Mouse (Mus musculus) adrenal gland, postnatal 14 days (tissue): Measurements from ENCODE around the gene Tenm3. TPM values are rescaled to one million over a fixed set of nuclear protein-coding genes. Genes with fewer than 3 reads are reported as not detected.

Source experiments
- DNase-seq: peaks from one replicate; pipeline ENCODE4 v3.0.0; 2021; ENCODE audit warnings: mixed read lengths
- long read RNA-seq, 2 experiments: library from polyadenylated mRNA; stranded (forward); transcript quantifications; one replicate each; pipeline ENCODE4 v2.0.0; 2021
- total RNA-seq: library from RNA; stranded (reverse); gene quantifications from 2 replicates; pipeline ENCODE4 v1.2.3, GENCODE M21; 2021

Tenm3 gene
- total RNA-seq, result 19.7 and 20.2 TPM in 2 replicates
- long read RNA-seq, experiment 1, partial matches to known transcripts, result 1 of 6 reads
- long read RNA-seq, experiment 1, other reads (novel, unspliced or antisense), result 5 of 6 reads
- long read RNA-seq, experiment 2, partial matches to known transcripts, result 2 of 7 reads
- long read RNA-seq, experiment 2, other reads (novel, unspliced or antisense), result 5 of 7 reads

DNA sequence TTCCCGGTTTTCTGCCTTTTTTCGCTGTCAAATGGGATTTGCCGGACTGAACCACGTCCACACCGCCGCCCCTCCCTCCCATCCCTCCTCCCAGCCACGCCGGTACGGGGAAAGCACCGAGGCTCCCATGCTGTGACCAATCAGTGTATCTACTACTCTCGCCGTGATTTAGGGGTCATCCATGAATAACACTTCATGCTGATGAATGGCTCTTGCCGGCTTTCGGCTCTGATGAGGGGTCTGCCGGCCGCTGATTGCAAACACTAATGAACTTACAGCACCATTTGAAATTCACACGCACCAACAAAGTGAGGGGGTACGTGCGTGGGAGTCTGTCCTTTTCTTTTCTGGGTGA is at the start of gene Tenm3:
Gene Tenm3, minus strand, starts transcription at position 21 of the 355 bp plus-strand sequence.
- peak; percentile 22 for DNase-seq

DNA sequence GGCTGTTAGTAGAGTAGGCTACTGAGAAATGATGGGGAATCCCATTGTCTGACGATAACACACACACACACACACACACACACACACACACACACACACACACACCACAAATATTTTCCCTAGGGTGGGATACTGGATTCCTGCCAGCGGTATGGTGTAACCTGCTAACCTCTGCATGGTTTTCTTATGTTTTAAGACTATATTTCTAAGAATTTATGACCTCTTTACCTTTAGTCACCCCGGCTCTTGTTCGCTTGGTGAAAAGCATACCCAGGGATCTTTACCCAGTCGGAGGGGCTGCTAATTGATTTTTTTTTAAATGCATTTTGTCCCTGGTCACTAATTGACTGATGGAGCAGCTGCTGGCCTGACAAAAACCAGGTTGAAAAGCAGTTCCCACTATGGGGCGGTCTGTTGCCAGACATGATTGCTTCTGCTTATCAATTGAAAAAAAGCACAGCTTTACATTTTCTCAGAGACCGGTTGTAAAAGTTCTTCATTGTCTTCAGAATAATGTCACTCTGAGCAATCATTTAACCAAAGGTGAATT is 46.5 kb upstream of the Tenm3 start:
- no peak for DNase-seq

DNA sequence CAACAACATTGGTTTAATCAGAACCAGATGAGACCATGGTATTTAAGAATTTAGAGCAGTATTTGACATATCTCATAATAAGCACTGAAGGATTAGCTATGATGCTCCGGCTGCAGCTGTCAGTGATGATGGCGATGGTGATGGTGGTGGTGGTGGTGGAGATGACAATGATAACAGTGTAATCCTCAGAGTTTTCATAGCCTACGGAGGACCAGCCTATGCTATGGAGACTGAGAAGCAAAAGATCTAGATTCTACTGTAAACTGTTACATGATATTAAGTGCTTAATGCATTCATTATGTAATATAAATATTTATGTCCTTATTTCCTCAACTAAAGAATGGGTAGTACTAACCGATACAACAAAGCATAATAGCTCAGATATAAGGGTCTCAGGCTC is 40.5 kb upstream of the Tenm3 start:
- no peak for DNase-seq

- DNase-seq, result no peak
These were observed 36.8 kb upstream of the Tenm3 start for GRCm38 (mm10) chr8:48880585-48880984.

DNA sequence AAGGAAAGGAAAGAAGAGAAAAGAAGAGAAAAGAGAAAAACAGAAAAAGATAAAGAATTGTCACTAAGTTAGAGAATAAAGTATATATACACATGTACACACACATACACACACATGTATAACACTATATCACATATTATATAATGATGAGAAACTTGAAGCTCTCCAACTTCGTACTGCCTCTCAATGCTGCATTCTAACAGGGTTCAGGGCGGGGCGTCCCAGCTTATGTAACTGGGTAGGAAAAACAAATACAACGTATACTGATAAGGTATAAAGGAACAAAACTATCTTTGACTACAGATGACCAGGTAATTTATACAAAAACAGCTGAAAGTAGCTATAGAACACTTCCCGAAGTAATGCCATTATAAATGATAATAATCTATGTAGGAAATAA is 22.2 kb upstream of the Tenm3 start:
- no peak for DNase-seq

DNA sequence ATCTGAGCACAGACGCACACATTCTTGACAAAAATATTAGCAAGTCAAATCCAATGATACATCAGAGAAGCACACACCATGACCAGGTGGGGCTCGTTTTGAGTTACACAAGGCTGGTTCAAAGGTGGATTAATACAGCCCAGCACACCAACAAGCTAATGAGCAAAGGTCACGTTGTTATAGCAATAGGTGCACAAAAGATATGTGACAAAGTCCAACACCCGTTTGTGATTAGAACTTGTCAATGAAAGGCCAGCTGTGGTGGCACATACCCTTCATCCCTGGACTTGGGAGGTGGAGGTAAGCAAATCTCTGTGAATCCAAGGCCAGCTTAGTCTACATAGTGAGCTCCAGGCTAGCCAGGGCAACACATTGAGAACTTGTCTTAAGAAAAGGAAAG is 21.7 kb upstream of the Tenm3 start:
- DNase-seq, result no peak

DNA sequence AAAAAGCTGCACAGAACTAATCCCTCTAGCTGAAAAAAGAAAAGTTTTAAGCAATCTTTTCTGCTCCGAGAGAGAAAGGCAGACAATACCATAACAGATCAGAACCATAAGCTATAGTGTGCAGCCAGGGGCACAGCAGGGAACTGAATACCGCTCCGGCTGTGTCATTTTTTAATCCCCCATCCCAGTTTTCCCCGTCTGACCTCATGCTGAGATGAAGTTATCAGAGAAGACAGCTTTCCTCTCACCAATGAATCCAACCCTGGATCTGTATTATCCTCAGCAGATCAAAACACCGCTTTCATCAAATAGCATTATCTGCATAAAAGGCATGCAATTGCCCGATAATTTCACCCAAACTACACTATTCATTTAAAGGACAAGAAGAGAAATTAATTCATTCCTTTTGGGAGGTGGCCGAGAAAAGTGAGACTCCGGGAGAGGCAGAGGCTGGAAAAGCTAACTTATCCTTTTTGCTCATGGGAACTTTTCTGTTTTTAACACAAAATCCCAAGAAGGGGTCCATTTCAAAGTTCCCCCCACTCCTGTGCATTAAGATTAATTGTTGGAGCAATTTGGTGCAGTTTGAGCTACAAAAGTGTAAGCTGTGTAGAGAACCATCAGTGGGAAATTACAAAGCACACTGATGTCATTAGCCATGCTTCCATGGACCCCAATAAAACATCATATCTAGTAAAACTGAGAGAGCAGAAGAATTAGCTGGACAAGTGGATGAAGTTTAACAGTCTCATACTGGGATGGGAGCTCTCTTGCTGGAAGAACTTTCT is 6.7 kb upstream of the Tenm3 start:
- DNase-seq, result no peak

DNA sequence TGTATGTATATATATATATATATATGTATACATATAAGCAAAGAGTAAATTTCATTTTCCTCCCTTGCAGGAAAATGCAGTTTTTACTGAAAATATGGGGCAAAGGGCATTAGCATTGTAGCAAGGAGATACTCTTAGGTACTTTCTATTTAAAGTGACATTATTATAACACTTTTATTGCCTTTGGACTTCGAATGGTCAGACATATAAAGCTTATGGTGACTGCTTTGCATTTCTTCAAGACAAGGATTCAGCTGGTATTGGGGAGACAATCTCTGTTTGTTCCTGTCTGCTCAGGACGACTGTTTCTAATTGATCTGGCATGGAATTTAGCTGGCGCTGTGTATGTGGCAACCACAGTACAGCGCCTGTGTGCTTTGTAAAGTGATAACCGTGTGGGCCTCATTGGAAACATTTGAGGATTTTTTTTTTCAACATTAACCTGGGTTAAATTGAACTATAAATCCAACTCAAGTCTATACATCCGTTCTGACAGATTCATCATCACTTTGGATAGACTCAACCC is 5.4 kb upstream of the Tenm3 start:
- no peak for DNase-seq

DNA sequence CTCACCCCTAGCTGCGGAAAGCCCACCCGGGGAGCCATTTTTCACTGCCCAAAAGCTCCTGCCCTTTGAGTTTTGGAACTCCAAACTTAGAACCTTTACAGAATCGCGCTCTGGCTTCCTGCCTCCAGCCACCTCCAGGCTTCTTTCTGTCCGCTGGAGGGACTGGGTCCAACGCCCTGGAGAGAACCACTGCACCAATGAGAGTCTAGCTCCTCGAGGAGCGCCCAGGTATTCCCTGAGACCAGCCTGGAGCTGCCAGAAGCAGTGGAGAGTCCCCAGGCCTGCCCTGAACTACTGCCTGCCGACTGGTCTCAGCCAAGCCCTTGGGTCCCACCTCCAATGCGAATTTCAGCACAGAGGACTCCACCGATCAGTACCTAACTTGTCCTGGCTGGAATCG is 1.2 kb upstream of the Tenm3 start:
- no peak for DNase-seq

GRCm38 (mm10) chr8:48844370-48844905 is 687 bp upstream of the Tenm3 start:
- DNase-seq, result no peak

- DNase-seq, result peak; percentile 60
These were observed 490 bp downstream of the Tenm3 start for GRCm38 (mm10) chr8:48842991-48843930.

DNA sequence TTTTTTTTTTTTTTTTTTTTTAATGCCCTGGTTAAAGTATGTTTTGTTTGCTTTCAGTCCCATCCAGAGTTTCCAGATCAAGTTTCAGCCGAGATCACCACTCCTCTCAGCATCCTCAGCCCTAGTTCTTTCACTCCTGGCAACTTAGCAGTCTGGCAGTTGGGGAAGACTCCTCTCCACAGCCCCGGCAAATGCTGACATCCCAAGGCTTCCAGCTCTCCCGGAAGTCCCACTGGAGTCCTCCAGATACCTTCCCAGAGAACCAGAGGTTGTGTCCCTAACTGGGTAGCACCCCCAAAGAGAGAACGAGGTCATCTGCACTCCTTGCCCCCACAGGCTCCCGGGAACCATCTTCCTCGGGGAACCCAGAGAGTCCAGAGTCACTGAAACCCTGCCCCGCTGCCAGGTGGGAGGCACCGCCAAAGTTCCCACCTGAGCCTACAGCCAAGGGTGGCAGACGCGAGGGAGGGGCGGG is 1.2 kb downstream of the Tenm3 start:
- DNase-seq, result peak; percentile 9

- no peak for DNase-seq
These were observed 1.7 kb downstream of the Tenm3 start for GRCm38 (mm10) chr8:48842035-48842434.

GRCm38 (mm10) chr8:48835745-48836144 is 8.0 kb downstream of the Tenm3 start:
- DNase-seq, result no peak

DNA sequence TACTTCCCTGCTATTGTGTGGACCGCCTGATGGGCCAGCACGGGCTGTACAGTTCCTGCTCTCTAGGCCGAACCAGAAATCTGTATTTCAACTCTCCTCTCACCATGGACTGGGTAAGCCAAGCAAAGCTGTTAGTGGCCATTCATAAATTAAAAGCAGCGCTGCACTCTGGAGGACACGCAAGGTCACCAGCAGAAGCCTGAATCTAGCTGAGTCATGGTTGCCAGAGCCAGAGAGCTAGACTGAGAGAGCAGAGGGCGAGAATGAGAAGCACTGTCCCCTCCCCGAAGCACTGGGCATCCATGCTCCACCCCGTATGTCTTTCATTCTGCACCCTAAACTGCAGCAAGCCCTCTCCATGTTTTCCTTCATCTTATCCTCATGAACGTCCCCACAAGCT is 16.3 kb downstream of the Tenm3 start:
- peak; percentile 50 for DNase-seq

- DNase-seq, result no peak
These were observed 18.1 kb downstream of the Tenm3 start for GRCm38 (mm10) chr8:48825666-48826065.

- no peak for DNase-seq
These were observed 21.5 kb downstream of the Tenm3 start for GRCm38 (mm10) chr8:48822291-48822690.

- DNase-seq, result no peak
These were observed 23.8 kb downstream of the Tenm3 start for GRCm38 (mm10) chr8:48819962-48820361.

- no peak for DNase-seq
These were observed 24.4 kb downstream of the Tenm3 start for GRCm38 (mm10) chr8:48819348-48819747.

DNA sequence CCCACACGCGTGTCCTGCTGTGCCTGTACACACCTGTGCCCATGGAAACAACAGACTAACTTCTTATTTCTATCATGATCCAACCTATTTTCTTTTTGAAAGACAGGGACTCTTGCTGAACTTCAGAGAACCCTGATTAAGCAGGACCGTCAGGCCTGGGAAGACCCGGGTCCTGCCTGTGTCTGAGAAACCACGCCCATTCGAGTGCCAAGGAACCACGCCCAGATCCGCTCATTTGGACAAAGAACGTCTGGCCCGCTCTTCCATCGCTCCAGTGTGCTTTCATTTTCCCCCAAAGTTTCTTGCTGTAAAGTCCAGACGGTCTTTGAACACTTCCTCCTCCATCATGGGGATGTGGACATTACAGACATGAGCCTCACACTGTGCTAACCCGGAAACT is 26.8 kb downstream of the Tenm3 start:
- no peak for DNase-seq

- no peak for DNase-seq
These were observed 31.5 kb downstream of the Tenm3 start for GRCm38 (mm10) chr8:48812196-48812741.

DNA sequence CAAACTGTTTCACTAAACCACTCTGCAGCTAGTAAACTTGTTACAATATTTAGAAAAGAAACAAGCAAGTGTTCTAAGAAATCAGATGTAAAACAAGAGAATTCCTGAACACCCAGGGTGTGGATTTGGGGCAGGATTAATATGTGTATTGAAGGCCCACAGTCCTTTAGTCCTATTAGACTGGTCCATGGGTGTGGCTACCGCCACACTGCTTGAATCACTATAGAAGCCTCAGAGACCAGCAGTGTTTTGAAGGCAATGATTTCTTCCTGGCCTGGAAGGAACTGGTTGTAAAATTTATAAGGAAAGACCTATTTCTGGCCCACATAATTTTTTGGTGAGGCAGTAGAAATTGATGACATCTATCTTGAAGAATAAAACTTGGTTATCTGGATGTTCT is 33.1 kb downstream of the Tenm3 start:
- DNase-seq, result no peak
